Comparison of ENCODE assay signal across 18 mouse cellular contexts in genomic region chr12:38975508-38975907, GRCm38 (mm10).
"Had no signal": no experiment of that assay in that cellular context is flagged by ENCODE, and none has a peak within 500 bp of the region (broad histone marks: within the 10 kb centered on the region; RNA-seq: fewer than 3 reads in every experiment).

No protein-coding gene starts in this region.

- DNase-seq: kidney, postnatal 14 days; layer of hippocampus, adult 9-11 months; left cerebral cortex, postnatal 4 days; liver, postnatal 0 days; lung, embryonic 14.5 days; right cerebral cortex, postnatal 25 days; spleen, adult 18-20 months; thymus, postnatal 25 days had no signal

- H3K4me3 ChIP-seq: layer of hippocampus, adult 2 months; limb, embryonic 12.5 days; limb, embryonic 15.5 days; midbrain, embryonic 12.5 days; midbrain, embryonic 15.5 days; neural tube, embryonic 12.5 days; neural tube, embryonic 15.5 days; stomach, embryonic 15.5 days had no signal

- H3K27ac ChIP-seq: layer of hippocampus, adult 2 months; limb, embryonic 12.5 days; limb, embryonic 15.5 days; liver, embryonic 14.5 days; macrophage; midbrain, embryonic 12.5 days; midbrain, embryonic 15.5 days; neural tube, embryonic 12.5 days; neural tube, embryonic 15.5 days; stomach, embryonic 15.5 days had no signal
